In the genomic region with DNA sequence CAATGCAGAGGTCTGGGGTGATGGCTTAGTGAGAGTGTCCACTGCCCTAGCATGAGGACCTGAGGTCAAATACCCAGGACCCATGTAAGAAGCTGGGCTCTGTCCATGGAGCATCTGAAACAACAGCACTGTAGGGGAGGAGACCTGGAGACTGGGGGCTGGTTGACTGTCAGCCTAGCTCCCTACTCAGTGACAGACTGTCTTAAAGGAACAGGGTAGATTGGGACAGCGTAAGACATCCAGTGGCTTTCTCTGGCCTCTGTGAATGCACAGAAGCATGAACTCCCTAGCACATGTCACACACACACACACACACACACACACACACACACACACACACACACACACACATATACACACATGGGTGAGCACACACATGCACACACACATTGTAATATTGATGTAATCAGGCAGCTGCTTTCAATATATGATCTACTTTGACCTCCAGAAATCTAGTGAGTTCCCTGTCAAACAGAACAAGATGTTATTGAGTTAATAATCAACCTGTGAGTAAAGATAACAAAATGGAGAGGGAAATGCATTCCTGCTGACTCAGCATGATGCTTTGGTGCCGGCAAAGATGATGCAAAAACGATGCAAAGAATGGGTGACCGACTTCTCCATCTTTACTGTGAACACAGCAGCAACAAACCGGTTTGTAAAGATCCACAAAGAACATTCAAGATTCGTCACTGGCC, we compare ENCODE assay signal across 23 mouse cellular contexts.
A peak's percentile ranks its signal among the peaks of the same experiment; 100 is the strongest.
DNase-seq lines count a peak whose midpoint lies in the region; ATAC-seq and TF ChIP-seq lines count a peak whose summit lies in the region.
"Had no signal": no experiment of that assay in that cellular context is flagged by ENCODE, and none has a peak within 500 bp of the region (broad histone marks: within the 10 kb centered on the region; RNA-seq: fewer than 3 reads in every experiment).

No protein-coding gene starts in this region.

- no peak for DNase-seq in CH12.LX (ENCODE audit: extremely low read depth)
- no peak for DNase-seq in MEL (ENCODE audit: low read depth, low spot score)
- peak; percentile 51 for DNase-seq in stomach, postnatal 0 days (ENCODE audit: low spot score)
- no peak for DNase-seq in right cerebral cortex, postnatal 14 days
- no peak for DNase-seq in ovary, postnatal 10 days (ENCODE audit: low spot score)
- DNase-seq: adrenal gland, adult 8-10 months; adrenal gland, postnatal 36 days; B cell, adult 2 months; cerebellum, adult 11 months; cerebellum, adult 8-10 months; cerebellum, postnatal 14 days; gastrocnemius, adult 2 months; gastrocnemius, postnatal 36 days; heart, adult 11 months; heart, postnatal 36 days had no signal

- TF ChIP-seq EP300 in CH12.LX (IDR thresholded peaks at IDR 0.05; ENCODE audit: low read length) (no peak), MEL (IDR thresholded peaks at IDR 0.05; ENCODE audit: low read depth in 1 of 2, low read length in 2 of 2) (no peak)
- TF ChIP-seq EP300 in stomach, postnatal 0 days (optimal IDR thresholded peaks at IDR 0.05): no peak

- H3K27ac ChIP-seq in CH12.LX (ENCODE audit: insufficient read depth, low read depth) (no peak overlapping the region), MEL (ENCODE audit: control insufficient read depth, low read depth, low read length) (no peak overlapping the region)
- no peak overlapping the region for H3K27ac ChIP-seq in intestine, postnatal 0 days (ENCODE audit: low read depth, low read length)
- no peak overlapping the region for H3K27ac ChIP-seq in stomach, postnatal 0 days (replicated peaks)
- no peak overlapping the region for H3K27ac ChIP-seq in forebrain, embryonic 12.5 days
- H3K27ac ChIP-seq: embryonic facial prominence, embryonic 15.5 days; forebrain, embryonic 13.5 days; gastrocnemius, adult 2 months; heart, embryonic 13.5 days had no signal

- in situ Hi-C loops in CH12.LX (cut with MboI; ENCODE audit: low pct_ligation_motif_present, low pct_unique_long_range_greater_than_20kb, low sequenced_read_pairs): no loop called here

- TF ChIP-seq RAD21 in CH12.LX (IDR thresholded peaks at IDR 0.05; ENCODE audit: low read depth, low read length) (no peak), MEL (IDR thresholded peaks at IDR 0.05; ENCODE audit: low read depth, low read length) (no peak)

- no peak for TF ChIP-seq POLR2A in CH12.LX (IDR thresholded peaks at IDR 0.05; ENCODE audit: low read depth, low read length)
- no peak for TF ChIP-seq POLR2A in MEL (IDR thresholded peaks at IDR 0.05; ENCODE audit: control insufficient read depth in 1 of 2, insufficient read depth in 1 of 2, low read depth in 1 of 2, low read length in 2 of 2, poor library complexity in 1 of 2)

- H3K4me1 ChIP-seq in CH12.LX (ENCODE audit: control insufficient read depth in 1 of 2, insufficient read depth in 2 of 2): peaks cover 0 to 9% of the 10 kb centered on the region in 2 experiments; a peak in 2 of 4 replicates
- no peaks in the 10 kb centered on the region for H3K4me1 ChIP-seq in MEL (ENCODE audit: control insufficient read depth in 1 of 2, insufficient read depth in 2 of 2, low read length in 2 of 2)
- no peaks in the 10 kb centered on the region; the same call in 1 of the 2 replicates for H3K4me1 ChIP-seq in intestine, postnatal 0 days (replicated peaks; ENCODE audit: control insufficient read depth, insufficient read depth, low read length)
- peaks cover 3% of the 10 kb centered on the region; the same call in 1 of the 2 replicates for H3K4me1 ChIP-seq in stomach, postnatal 0 days (replicated peaks; ENCODE audit: control insufficient read depth, insufficient read depth)
- H3K4me1 ChIP-seq in forebrain, embryonic 12.5 days: 0 out of 2 replicates have a peak, but pooled peaks cover 6% of the 10 kb centered on the region

- H3K79me2 ChIP-seq in CH12.LX (replicated peaks; ENCODE audit: control insufficient read depth, extremely low read depth, insufficient read depth, poor library complexity, severe bottlenecking): no peaks in the 10 kb centered on the region
- no peaks in the 10 kb centered on the region for H3K79me2 ChIP-seq in MEL (ENCODE audit: control insufficient read depth, insufficient read depth, low read length, poor library complexity)

- 51% methylated on average over 6 of the region's 6 CpGs for WGBS in intestine, postnatal 0 days
- 68% methylated on average over 6 of the region's 6 CpGs for WGBS in stomach, postnatal 0 days
- 89% methylated on average over 6 of the region's 6 CpGs for WGBS in forebrain, embryonic 12.5 days

- dilution Hi-C loops in CH12.LX (cut with MboI; ENCODE audit: extremely low pct_ligation_motif_present, extremely low pct_unique_long_range_greater_than_20kb, low sequenced_read_pairs): no loop called here

- H3K4me2 ChIP-seq in CH12.LX (ENCODE audit: insufficient read depth, low read depth, poor library complexity, severe bottlenecking): no peak overlapping the region
- H3K4me2 ChIP-seq in intestine, postnatal 0 days (replicated peaks; ENCODE audit: low read depth): no peak overlapping the region
- H3K4me2 ChIP-seq in stomach, postnatal 0 days (replicated peaks; ENCODE audit: low read depth): no peak overlapping the region
- no peak overlapping the region for H3K4me2 ChIP-seq in forebrain, embryonic 12.5 days
- H3K4me2 ChIP-seq: embryonic facial prominence, embryonic 15.5 days; forebrain, embryonic 13.5 days; heart, embryonic 13.5 days had no signal

- H3K4me3 ChIP-seq in CH12.LX (replicated peaks in 1 of 3; ENCODE audit: low read depth in 2 of 3, low read length in 2 of 3, poor library complexity in 1 of 3): no peak overlapping the region
- H3K4me3 ChIP-seq in MEL (ENCODE audit: control insufficient read depth in 1 of 2, insufficient read depth in 1 of 2, low read depth in 2 of 2, low read length in 2 of 2): no peak overlapping the region
- no peak overlapping the region for H3K4me3 ChIP-seq in intestine, postnatal 0 days (ENCODE audit: low read depth, low read length)
- H3K4me3 ChIP-seq in stomach, postnatal 0 days (ENCODE audit: low read depth, low read length): no peak overlapping the region
- no peak overlapping the region for H3K4me3 ChIP-seq in forebrain, embryonic 12.5 days (replicated peaks)
- H3K4me3 ChIP-seq: embryonic facial prominence, embryonic 15.5 days; erythroblast, embryonic 14.5 days; forebrain, embryonic 13.5 days; gastrocnemius, adult 2 months; heart, embryonic 13.5 days had no signal

- no peak overlapping the region for H3K9ac ChIP-seq in CH12.LX (ENCODE audit: insufficient read depth, low read depth)
- no peak overlapping the region for H3K9ac ChIP-seq in MEL (ENCODE audit: control insufficient read depth, low read depth, low read length, poor library complexity, severe bottlenecking)
- no peak overlapping the region for H3K9ac ChIP-seq in intestine, postnatal 0 days (ENCODE audit: low read depth, low read length)
- no peak overlapping the region for H3K9ac ChIP-seq in stomach, postnatal 0 days (ENCODE audit: low read length)
- H3K9ac ChIP-seq in forebrain, embryonic 12.5 days: no peak overlapping the region
- H3K9ac ChIP-seq: embryonic facial prominence, embryonic 15.5 days; forebrain, embryonic 13.5 days; heart, embryonic 13.5 days had no signal

- peak; percentile 84 for ATAC-seq in intestine, postnatal 0 days
- ATAC-seq in stomach, postnatal 0 days (ENCODE audit: low FRiP score, low TSS enrichment): peak; percentile 65
- ATAC-seq in forebrain, embryonic 12.5 days (ENCODE audit: low FRiP score): no peak
- ATAC-seq: CD4-positive, CD25-positive, alpha-beta regulatory T cell, adult 4 months; forebrain, embryonic 13.5 days; hindbrain, embryonic 16.5 days had no signal

- no peaks in the 10 kb centered on the region for H3K9me3 ChIP-seq in CH12.LX (replicated peaks; ENCODE audit: low read length)
- H3K9me3 ChIP-seq in MEL (replicated peaks; ENCODE audit: insufficient read depth, low read length): no peaks in the 10 kb centered on the region
- no peaks in the 10 kb centered on the region for H3K9me3 ChIP-seq in intestine, postnatal 0 days (ENCODE audit: control insufficient read depth)
- no peaks in the 10 kb centered on the region for H3K9me3 ChIP-seq in stomach, postnatal 0 days (ENCODE audit: control insufficient read depth, low read length)
- no peaks in the 10 kb centered on the region for H3K9me3 ChIP-seq in forebrain, embryonic 12.5 days
- H3K9me3 ChIP-seq: embryonic facial prominence, embryonic 15.5 days; forebrain, embryonic 13.5 days; heart, embryonic 13.5 days had no signal

- no peaks in the 10 kb centered on the region for H3K27me3 ChIP-seq in CH12.LX (replicated peaks)
- no peaks in the 10 kb centered on the region for H3K27me3 ChIP-seq in MEL (ENCODE audit: control insufficient read depth in 1 of 2, insufficient read depth in 2 of 2, low read length in 2 of 2)
- no peaks in the 10 kb centered on the region for H3K27me3 ChIP-seq in intestine, postnatal 0 days (replicated peaks; ENCODE audit: control insufficient read depth, insufficient read depth, low read length)
- H3K27me3 ChIP-seq in stomach, postnatal 0 days (ENCODE audit: control insufficient read depth, insufficient read depth, low read length): no peaks in the 10 kb centered on the region
- peaks cover 3% of the 10 kb centered on the region for H3K27me3 ChIP-seq in forebrain, embryonic 12.5 days
- H3K27me3 ChIP-seq: embryonic facial prominence, embryonic 15.5 days; forebrain, embryonic 13.5 days; heart, embryonic 13.5 days had no signal

- H3K36me3 ChIP-seq in CH12.LX (replicated peaks in 1 of 2; ENCODE audit: control insufficient read depth in 1 of 2, insufficient read depth in 1 of 2, low read length in 1 of 2): no peaks in the 10 kb centered on the region
- H3K36me3 ChIP-seq in MEL (ENCODE audit: control insufficient read depth in 1 of 2, insufficient read depth in 2 of 2, low read length in 2 of 2): no peaks in the 10 kb centered on the region
- no peaks in the 10 kb centered on the region for H3K36me3 ChIP-seq in intestine, postnatal 0 days (ENCODE audit: control insufficient read depth, insufficient read depth)
- H3K36me3 ChIP-seq in stomach, postnatal 0 days (ENCODE audit: control insufficient read depth, insufficient read depth, low read length): no peaks in the 10 kb centered on the region
- H3K36me3 ChIP-seq in forebrain, embryonic 12.5 days (replicated peaks): no peaks in the 10 kb centered on the region
- H3K36me3 ChIP-seq: embryonic facial prominence, embryonic 15.5 days; heart, embryonic 13.5 days had no signal

- no peak for TF ChIP-seq CTCF in CH12.LX (conservative IDR thresholded peaks at IDR 0.05 in 1 of 2, IDR thresholded peaks at IDR 0.05 in 1 of 2; ENCODE audit: low read depth in 2 of 2, low read length in 2 of 2)
- TF ChIP-seq CTCF in MEL (IDR thresholded peaks at IDR 0.05 in 2 of 3, conservative IDR thresholded peaks at IDR 0.05 in 1 of 3; ENCODE audit: control insufficient read depth in 1 of 3, insufficient read depth in 1 of 3, low read depth in 2 of 3, low read length in 3 of 3, poor library complexity in 1 of 3, severe bottlenecking in 1 of 3): no peak
- TF ChIP-seq CTCF in intestine, postnatal 0 days (IDR thresholded peaks at IDR 0.05; ENCODE audit: low read depth): no peak
- no peak for TF ChIP-seq CTCF in stomach, postnatal 0 days (IDR thresholded peaks at IDR 0.05; ENCODE audit: low read depth)

TF ChIP-seq in CH12.LX, 34 proteins besides CTCF, POLR2A, EP300 and RAD21 (continues in another document):
- TF ChIP-seq ELF1 (IDR thresholded peaks at IDR 0.05; ENCODE audit: low read depth, low read length): no peak

TF ChIP-seq in MEL, 35 proteins besides CTCF, POLR2A, EP300 and RAD21:
- TF ChIP-seq MAFK (IDR thresholded peaks at IDR 0.05; ENCODE audit: borderline replicate concordance, low read depth, low read length) (peak; percentile 81), ZKSCAN1 (IDR thresholded peaks at IDR 0.05; ENCODE audit: low read depth, low read length) (no peak)

Comparison
In these comparisons a context has a peak if more than half of its experiments do, and no peak if none do; other contexts are left out.
1. Of the 35 proteins assayed by ChIP-seq in both MEL and CH12.LX: peak only in MEL: none; only in CH12.LX: none; in both: MAFK; in neither: 34.